Mouse (Mus musculus) MEL (cell line): ENCODE data around the gene Flot2. TPM values are rescaled to one million over a fixed set of nuclear protein-coding genes. Genes with fewer than 3 reads are reported as not detected.

Experiments used
- DNase-seq: peaks from one replicate; pipeline ENCODE4 v3.0.0; 2011; ENCODE audit warnings: low read depth, low spot score
- H3K27ac ChIP-seq: 2 replicates; pipeline ENCODE4 v1.5.1; 2012; ENCODE audit warnings: low read depth, mild to moderate bottlenecking, control low read depth, low read length, moderate library complexity; ENCODE audit not compliant: control insufficient read depth
- H3K27me3 ChIP-seq, 2 experiments: fragments of 150-350 bp in 1 of 2; sonication (generic) in 1 of 2; 2 replicates each; pipeline ENCODE4 v1.6.1; 2012; ENCODE audit warnings: low read length in 2 of 2, mild to moderate bottlenecking in 2 of 2, improper control_type of control experiment in 1 of 2, moderate library complexity in 1 of 2; ENCODE audit not compliant: insufficient read depth in 2 of 2, control insufficient read depth in 1 of 2
- H3K36me3 ChIP-seq, 2 experiments: 2 replicates each; pipeline ENCODE4 v1.6.1; 2012 to 2014; ENCODE audit warnings: low read length in 2 of 2, improper control_type of control experiment in 1 of 2, inconsistent platforms in 1 of 2, mild to moderate bottlenecking in 1 of 2; ENCODE audit not compliant: insufficient read depth in 2 of 2, control insufficient read depth in 1 of 2
- H3K4me1 ChIP-seq, 2 experiments: fragments of 150-350 bp in 1 of 2; sonication (generic) in 1 of 2; 2 replicates each; pipeline ENCODE4 v1.6.1; 2012; ENCODE audit warnings: low read length in 2 of 2, improper control_type of control experiment in 1 of 2, mild to moderate bottlenecking in 1 of 2; ENCODE audit not compliant: insufficient read depth in 2 of 2, control insufficient read depth in 1 of 2
- H3K4me3 ChIP-seq, 2 experiments: fragments of 150-350 bp in 1 of 2; sonication (generic) in 1 of 2; 2 replicates each; pipeline ENCODE4 v1.5.1; 2012; ENCODE audit warnings: low read depth in 2 of 2, low read length in 2 of 2, mild to moderate bottlenecking in 2 of 2, moderate library complexity in 2 of 2, control low read depth in 1 of 2, improper control_type of control experiment in 1 of 2; ENCODE audit not compliant: control insufficient read depth in 1 of 2, insufficient read depth in 1 of 2
- H3K79me2 ChIP-seq: 2 replicates; pipeline ENCODE4 v1.6.1; 2012; ENCODE audit warnings: mild to moderate bottlenecking, low read length, moderate library complexity; ENCODE audit not compliant: control insufficient read depth, poor library complexity, insufficient read depth
- H3K9ac ChIP-seq: 2 replicates; pipeline ENCODE4 v1.6.1; 2012; ENCODE audit warnings: low read depth, mild to moderate bottlenecking, control low read depth, low read length, moderate library complexity; ENCODE audit not compliant: control insufficient read depth, poor library complexity, severe bottlenecking
- H3K9me3 ChIP-seq: fragments of 150-350 bp; sonication (generic); replicated peaks from 2 replicates; pipeline ENCODE4 v1.6.1; 2012; ENCODE audit warnings: mild to moderate bottlenecking, low read length, improper control_type of control experiment, moderate library complexity; ENCODE audit not compliant: insufficient read depth
- BHLHE40 ChIP-seq: IDR thresholded peaks from 2 replicates; pipeline ENCODE4 v1.6.1; 2012; ENCODE audit warnings: low read depth, mild to moderate bottlenecking, inconsistent platforms, low read length, improper control_type of control experiment, borderline replicate concordance
- CHD1 ChIP-seq: IDR thresholded peaks from 2 replicates; pipeline ENCODE4 v1.6.1; 2012; ENCODE audit warnings: low read depth, mild to moderate bottlenecking, inconsistent platforms, low read length, improper control_type of control experiment
- ELF1 ChIP-seq: IDR thresholded peaks from 2 replicates; pipeline ENCODE4 v1.6.1; 2014; ENCODE audit warnings: low read depth, mild to moderate bottlenecking, inconsistent platforms, low read length, improper control_type of control experiment, moderate library complexity
- EP300 ChIP-seq, 2 experiments: IDR thresholded peaks; 2 replicates each; pipeline ENCODE4 v1.6.1; 2011; ENCODE audit warnings: improper control_type of control experiment in 2 of 2, low read length in 2 of 2, low read depth in 1 of 2, mild to moderate bottlenecking in 1 of 2
- ETS1 ChIP-seq: IDR thresholded peaks from 2 replicates; pipeline ENCODE4 v1.6.1; 2012; ENCODE audit warnings: low read depth, mild to moderate bottlenecking, inconsistent platforms, low read length, improper control_type of control experiment, moderate library complexity
- GATA1 ChIP-seq: IDR thresholded peaks from 2 replicates; pipeline ENCODE4 v1.6.1; 2011; ENCODE audit warnings: low read depth, low read length, improper control_type of control experiment
- HCFC1 ChIP-seq: IDR thresholded peaks from 2 replicates; pipeline ENCODE4 v1.6.1; 2012; ENCODE audit warnings: low read depth, mild to moderate bottlenecking, inconsistent platforms, low read length, improper control_type of control experiment, moderate library complexity
- JUND ChIP-seq: IDR thresholded peaks from 2 replicates; pipeline ENCODE4 v1.6.1; 2011; ENCODE audit warnings: low read depth, mild to moderate bottlenecking, improper control_type of control experiment, low read length
- MAZ ChIP-seq: IDR thresholded peaks from 2 replicates; pipeline ENCODE4 v1.6.1; 2012; ENCODE audit warnings: low read depth, mild to moderate bottlenecking, inconsistent platforms, low read length, improper control_type of control experiment
- MXI1 ChIP-seq: IDR thresholded peaks from 2 replicates; pipeline ENCODE4 v1.6.1; 2011; ENCODE audit warnings: mild to moderate bottlenecking, low read depth, low read length, improper control_type of control experiment
- MYC ChIP-seq: IDR thresholded peaks from 2 replicates; pipeline ENCODE4 v1.6.1; 2011; ENCODE audit warnings: low read depth, mild to moderate bottlenecking, low read length, improper control_type of control experiment, moderate library complexity
- NELFE ChIP-seq: IDR thresholded peaks from 2 replicates; pipeline ENCODE4 v1.6.1; 2011; ENCODE audit warnings: low read depth, low read length, improper control_type of control experiment
- NRF1 ChIP-seq: IDR thresholded peaks from 2 replicates; pipeline ENCODE4 v1.6.1; 2014; ENCODE audit warnings: low read depth, mild to moderate bottlenecking, inconsistent platforms, low read length, improper control_type of control experiment, moderate library complexity; ENCODE audit not compliant: poor library complexity, insufficient read depth, severe bottlenecking
- POLR2A ChIP-seq, 2 experiments: IDR thresholded peaks; 2 replicates each; pipeline ENCODE4 v1.6.1; 2011 to 2012; ENCODE audit warnings: low read length in 2 of 2, mild to moderate bottlenecking in 2 of 2, control low read depth in 1 of 2, improper control_type of control experiment in 1 of 2, low read depth in 1 of 2, moderate library complexity in 1 of 2; ENCODE audit not compliant: control insufficient read depth in 1 of 2, insufficient read depth in 1 of 2, poor library complexity in 1 of 2
- POLR2AphosphoS2 ChIP-seq: IDR thresholded peaks from 2 replicates; pipeline ENCODE4 v1.6.1; 2011; ENCODE audit warnings: low read length, improper control_type of control experiment
- RAD21 ChIP-seq: IDR thresholded peaks from 2 replicates; pipeline ENCODE4 v1.6.1; 2011; ENCODE audit warnings: mild to moderate bottlenecking, low read depth, low read length, improper control_type of control experiment
- SIN3A ChIP-seq: IDR thresholded peaks from 2 replicates; pipeline ENCODE4 v1.6.1; 2012; ENCODE audit warnings: low read length, improper control_type of control experiment, inconsistent platforms
- TAL1 ChIP-seq: IDR thresholded peaks from 2 replicates; pipeline ENCODE4 v1.6.1; 2012; ENCODE audit warnings: mild to moderate bottlenecking, inconsistent platforms, low read length, moderate library complexity, mixed read lengths
- TBP ChIP-seq: IDR thresholded peaks from 2 replicates; pipeline ENCODE4 v1.8.0; 2011; ENCODE audit warnings: low read depth, low read length, improper control_type of control experiment
- UBTF ChIP-seq: IDR thresholded peaks from 2 replicates; pipeline ENCODE4 v1.6.1; 2012; ENCODE audit warnings: low read depth, mild to moderate bottlenecking, inconsistent platforms, low read length, improper control_type of control experiment, moderate library complexity, borderline replicate concordance; ENCODE audit not compliant: insufficient read depth
- ZC3H11A ChIP-seq: IDR thresholded peaks from 2 replicates; pipeline ENCODE4 v1.6.1; 2012; ENCODE audit warnings: low read depth, mild to moderate bottlenecking, inconsistent platforms, low read length, improper control_type of control experiment
- ZKSCAN1 ChIP-seq: IDR thresholded peaks from 2 replicates; pipeline ENCODE4 v1.6.1; 2012; ENCODE audit warnings: low read depth, mild to moderate bottlenecking, inconsistent platforms, low read length, improper control_type of control experiment, moderate library complexity
- ZMIZ1 ChIP-seq: IDR thresholded peaks from 2 replicates; pipeline ENCODE4 v1.6.1; 2012; ENCODE audit warnings: low read depth, mild to moderate bottlenecking, inconsistent platforms, low read length, improper control_type of control experiment, moderate library complexity
- polyA plus RNA-seq, 2 experiments: library from polyadenylated mRNA; stranded (reverse) in 1 of 2; unstranded in 1 of 2; fragments of >175 nt in 1 of 2; fragments of >200 nt in 1 of 2; gene quantifications; 2 replicates each; pipeline versions ENCODE4 v1.2.1 to v1.2.4; 2012; ENCODE audit warnings: low replicate concordance in 2 of 2, low read depth in 1 of 2; ENCODE audit not compliant: insufficient read length in 2 of 2, insufficient read depth in 1 of 2, missing spikeins in 1 of 2
- total RNA-seq: library from RNA; depleted of rRNA; stranded (reverse); fragments of 300-350 nt; gene quantifications from 2 replicates; pipeline ENCODE4 v1.2.3, GENCODE M21; 2012

The Flot2 gene
- total and polyA plus RNA-seq, 3 experiments = 0.08 to 0.15 TPM; not detected in 1

GRCm38 (mm10) chr11:78065906-78066305, 28.2 kb downstream of the Flot2 start (continued):
- TF ChIP-seq ELF1 = no peak
- TF ChIP-seq ETS1 = peak; percentile 88
- TF ChIP-seq MAZ = no peak
- TF ChIP-seq POLR2A (IDR thresholded peaks at IDR 0.05; ENCODE audit: control insufficient read depth in 1 of 2, insufficient read depth in 1 of 2, low read depth in 1 of 2, low read length in 2 of 2, poor library complexity in 1 of 2) = no peak
- TF ChIP-seq MYC = no peak
- no peak for TF ChIP-seq JUND
- TF ChIP-seq ZKSCAN1 = no peak
- peak; percentile 64 to 89 for TF ChIP-seq EP300 (IDR thresholded peaks at IDR 0.05; ENCODE audit: low read depth in 1 of 2, low read length in 2 of 2)
- no peak for TF ChIP-seq ZMIZ1
- TF ChIP-seq HCFC1 = no peak

- Histone ChIP-seq H3K4me3 (no peak overlapping the region), H3K27me3 (no peaks in the 10 kb centered on the region)
- no peak for DNase-seq
- TF ChIP-seq EP300 (IDR thresholded peaks at IDR 0.05; ENCODE audit: low read depth in 1 of 2, low read length in 2 of 2) (no peak), POLR2AphosphoS2 (no peak), MYC (no peak), POLR2A (IDR thresholded peaks at IDR 0.05; ENCODE audit: control insufficient read depth in 1 of 2, insufficient read depth in 1 of 2, low read depth in 1 of 2, low read length in 2 of 2, poor library complexity in 1 of 2) (no peak), TBP (no peak), GATA1 (no peak), SIN3A (no peak), NRF1 (no peak), CHD1 (no peak)
- TF ChIP-seq, all 39 proteins: peak for 0
- no peaks in the 10 kb centered on the region for H3K79me2 ChIP-seq
- H3K4me1 ChIP-seq = peaks cover 24 to 40% of the 10 kb centered on the region in 2 experiments
- no peaks in the 10 kb centered on the region for H3K9me3 ChIP-seq
- H3K36me3 ChIP-seq = peaks cover 0 to 39% of the 10 kb centered on the region in 2 experiments; a peak in 2 of 4 replicates
- H3K9ac ChIP-seq = no peak overlapping the region
- no peak overlapping the region for H3K27ac ChIP-seq
These were observed 28.9 kb downstream of the Flot2 start for GRCm38 (mm10) chr11:78066641-78067040.

- no peaks in the 10 kb centered on the region for H3K27me3 ChIP-seq
- no peak overlapping the region for H3K27ac ChIP-seq
- TF ChIP-seq RAD21 (no peak), HCFC1 (no peak), CHD1 (no peak), UBTF (no peak), NELFE (no peak), MXI1 (no peak), BHLHE40 (no peak), ZC3H11A (no peak), JUND (no peak), ETS1 (no peak), TAL1 (no peak)
- peaks cover 23 to 49% of the 10 kb centered on the region in 2 experiments for H3K4me1 ChIP-seq
- no peaks in the 10 kb centered on the region for H3K79me2 ChIP-seq
- no peak overlapping the region for H3K4me3 ChIP-seq
- no peak overlapping the region for H3K9ac ChIP-seq
- H3K9me3 ChIP-seq = no peaks in the 10 kb centered on the region
- peaks cover 0 to 48% of the 10 kb centered on the region in 2 experiments; a peak in 2 of 4 replicates for H3K36me3 ChIP-seq
- DNase-seq = no peak
These were observed 29.8 kb downstream of the Flot2 start for GRCm38 (mm10) chr11:78067566-78067965.
